Mouse (Mus musculus): ENCODE data around the gene Tmeff1. TPM values are rescaled to one million over a fixed set of nuclear protein-coding genes. Genes with fewer than 3 reads are reported as not detected.
A peak's percentile ranks its signal among the peaks of the same experiment; 100 is the strongest.

Gene Tmeff1
- total RNA-seq, 2 experiments from 2014 or later = 0.38 to 0.98 TPM

GRCm38 (mm10) chr4:48546568-48547496 lies 38.1 kb upstream of the Tmeff1 start:
- no peak for TF ChIP-seq CTCF (IDR thresholded peaks at IDR 0.05)

GRCm38 (mm10) chr4:48548393-48549045 lies 36.5 kb upstream of the Tmeff1 start:
- DNase-seq = no peak
- no peak for TF ChIP-seq CTCF (IDR thresholded peaks at IDR 0.05)
- intact Hi-C loops (cut with DNase I) = loop anchor here (5.0 to 10.0 kb wide), 2 partner anchors 76 to 504 kb away; partner anchors contain the start of genes Nr4a3 and Tex10

More at GRCm38 (mm10) chr4:48546568-48547496, 38.1 kb upstream of the Tmeff1 start:
- intact Hi-C loops (cut with DNase I) = loop anchor here (5.0 to 10.0 kb wide), 2 partner anchors 75 to 502 kb away; partner anchors contain the start of genes Nr4a3 and Tex10
- no peak for DNase-seq
- Histone ChIP-seq H3K27ac (no peak overlapping the region), H3K4me3 (no peak overlapping the region)

GRCm38 (mm10) chr4:48549661-48550060 lies 35.3 kb upstream of the Tmeff1 start:
- DNase-seq = no peak
- intact Hi-C loops (cut with DNase I) = loop anchor here (5.0 to 10.0 kb wide), 2 partner anchors 77 to 505 kb away; partner anchors contain the start of genes Nr4a3 and Tex10
- Histone ChIP-seq H3K4me3 (no peak overlapping the region), H3K27ac (no peak overlapping the region)
- TF ChIP-seq CTCF (IDR thresholded peaks at IDR 0.05) = no peak

More at GRCm38 (mm10) chr4:48548393-48549045, 36.5 kb upstream of the Tmeff1 start:
- Histone ChIP-seq H3K27ac (no peak overlapping the region), H3K4me3 (no peak overlapping the region)

- no peak overlapping the region for H3K27ac ChIP-seq
- TF ChIP-seq CTCF (IDR thresholded peaks at IDR 0.05) = no peak
- intact Hi-C loops (cut with DNase I) = no loop called here
- no peak overlapping the region for H3K4me3 ChIP-seq
- DNase-seq = no peak
Measured at GRCm38 (mm10) chr4:48552486-48553064, 32.4 kb upstream of the Tmeff1 start.

GRCm38 (mm10) chr4:48554132-48554531 lies 30.8 kb upstream of the Tmeff1 start:
- Histone ChIP-seq H3K27ac (no peak overlapping the region), H3K4me3 (no peak overlapping the region)
- intact Hi-C loops (cut with DNase I) = no loop called here
- DNase-seq = no peak
- TF ChIP-seq CTCF (IDR thresholded peaks at IDR 0.05) = no peak

GRCm38 (mm10) chr4:48555729-48556128 lies 29.2 kb upstream of the Tmeff1 start:
- intact Hi-C loops (cut with DNase I) = no loop called here
- peak; percentile 75 for TF ChIP-seq CTCF (IDR thresholded peaks at IDR 0.05)
- Histone ChIP-seq H3K4me3 (no peak overlapping the region), H3K27ac (no peak overlapping the region)
- peak; percentile 54 for DNase-seq

GRCm38 (mm10) chr4:48559652-48560051 lies 25.3 kb upstream of the Tmeff1 start:
- intact Hi-C loops (cut with DNase I) = no loop called here
- peak; percentile 50 for DNase-seq
- no peak overlapping the region for H3K4me3 ChIP-seq
- no peak for TF ChIP-seq CTCF (IDR thresholded peaks at IDR 0.05)
- no peak overlapping the region for H3K27ac ChIP-seq

GRCm38 (mm10) chr4:48561824-48562223 lies 23.1 kb upstream of the Tmeff1 start:
- DNase-seq = no peak
- intact Hi-C loops (cut with DNase I) = no loop called here
- Histone ChIP-seq H3K27ac (no peak overlapping the region), H3K4me3 (no peak overlapping the region)
- TF ChIP-seq CTCF (IDR thresholded peaks at IDR 0.05) = no peak

- no peak for DNase-seq
- no peak for TF ChIP-seq CTCF (IDR thresholded peaks at IDR 0.05)
- H3K4me3 ChIP-seq = no peak overlapping the region
- intact Hi-C loops (cut with DNase I) = no loop called here
- H3K27ac ChIP-seq = no peak overlapping the region
Measured at GRCm38 (mm10) chr4:48564962-48565361, 20.0 kb upstream of the Tmeff1 start.

GRCm38 (mm10) chr4:48576361-48576760 lies 8.6 kb upstream of the Tmeff1 start:
- H3K27ac ChIP-seq = no peak overlapping the region
- intact Hi-C loops (cut with DNase I) = no loop called here
- no peak for TF ChIP-seq CTCF (IDR thresholded peaks at IDR 0.05)

GRCm38 (mm10) chr4:48577831-48578230 lies 7.1 kb upstream of the Tmeff1 start:
- no peak overlapping the region for H3K4me3 ChIP-seq
- DNase-seq = no peak
- no peak for TF ChIP-seq CTCF (IDR thresholded peaks at IDR 0.05)
- no peak overlapping the region for H3K27ac ChIP-seq
- intact Hi-C loops (cut with DNase I) = no loop called here

More at GRCm38 (mm10) chr4:48576361-48576760, 8.6 kb upstream of the Tmeff1 start:
- no peak for DNase-seq
- no peak overlapping the region for H3K4me3 ChIP-seq

- no peak overlapping the region for H3K4me3 ChIP-seq
- no peak overlapping the region for H3K27ac ChIP-seq
- intact Hi-C loops (cut with DNase I) = no loop called here
- no peak for DNase-seq
- TF ChIP-seq CTCF (IDR thresholded peaks at IDR 0.05) = no peak
Measured at GRCm38 (mm10) chr4:48578399-48578798, 6.6 kb upstream of the Tmeff1 start.
